Mouse (Mus musculus) thymus, adult 2 months (tissue): ENCODE data around the gene Arhgap11a.

ENCODE experiments used
- CTCF ChIP-seq: fragments of 200-500 bp; IDR thresholded peaks from 2 replicates; pipeline ENCODE4 v1.5.1; 2012; ENCODE audit warnings: mild to moderate bottlenecking, control low read depth, low read length, moderate library complexity, borderline replicate concordance; ENCODE audit not compliant: control insufficient read depth, poor library complexity, insufficient read depth; ENCODE audit errors: extremely low read depth
- POLR2A ChIP-seq: fragments of 200-500 bp; IDR thresholded peaks from 2 replicates; pipeline ENCODE4 v1.6.1; 2012; ENCODE audit warnings: mild to moderate bottlenecking, low read length, control low read depth, moderate library complexity; ENCODE audit not compliant: control insufficient read depth, poor library complexity, insufficient read depth; ENCODE audit errors: extremely low read depth

DNA sequence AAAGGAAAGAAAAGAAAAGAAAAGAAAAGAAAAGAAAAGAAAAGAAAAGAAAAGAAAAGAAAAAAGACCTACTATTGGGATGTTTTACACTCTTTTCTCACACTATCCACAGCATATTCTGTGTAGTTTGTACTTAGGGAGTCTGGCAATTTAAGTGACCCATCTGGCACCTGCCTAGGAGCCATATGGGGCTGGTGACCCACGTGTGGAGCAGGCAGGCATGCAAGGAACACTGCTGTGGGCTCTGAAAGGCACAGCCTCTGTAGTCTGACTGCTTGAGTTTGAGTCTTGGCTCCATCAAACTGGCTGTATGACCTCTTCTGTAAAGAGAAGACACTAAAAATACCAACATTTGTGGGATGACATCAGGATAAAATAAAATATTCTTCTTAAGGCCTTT lies 44.7 kb downstream of the Arhgap11a start:
- no peak for TF ChIP-seq CTCF
- no peak for TF ChIP-seq POLR2A
